Mouse (Mus musculus) right cerebral cortex, adult 2 months (tissue): ENCODE data around the gene Kcna2.
A peak's percentile ranks its signal among the peaks of the same experiment; 100 is the strongest.

Source experiments
- DNase-seq, 2 experiments: peaks; one replicate each; pipeline ENCODE4 v3.0.0; 2021 to 2022; ENCODE audit warnings: low spot score in 2 of 2

Gene Kcna2

DNA sequence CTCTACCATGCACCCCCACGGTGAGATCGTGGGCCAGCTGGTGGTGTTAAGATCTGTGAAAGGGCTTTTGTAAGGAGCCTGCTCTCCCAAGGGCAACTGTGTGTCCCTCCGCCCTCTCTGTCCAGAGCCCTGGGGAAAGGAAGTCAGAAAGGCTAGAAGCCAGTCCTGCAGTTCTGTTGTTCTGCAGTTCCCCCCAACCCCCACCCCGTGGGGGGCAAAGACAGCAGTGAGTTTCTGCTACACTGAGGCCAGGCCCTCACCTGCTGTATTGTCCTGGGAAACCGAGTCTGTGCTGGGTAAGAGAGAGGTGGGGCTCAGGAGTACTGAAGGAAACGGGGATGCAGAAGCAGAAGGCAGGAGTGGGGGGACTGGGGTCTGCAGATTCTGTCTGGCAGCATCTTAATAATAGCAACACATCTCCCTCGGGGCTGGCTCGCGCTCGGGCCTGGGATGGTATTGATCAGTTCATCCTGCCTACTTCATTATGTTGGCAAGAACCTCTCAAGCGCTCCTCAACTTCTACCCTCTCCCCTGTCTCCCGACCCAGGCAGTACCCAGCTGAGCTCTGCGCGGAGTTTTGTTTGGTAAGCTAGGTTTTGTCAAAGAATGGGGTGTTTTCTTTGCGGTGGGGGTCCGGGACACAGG, at the start of gene Kcna2:
Gene Kcna2 (plus strand): TSS at position 336 of the 645 bp plus-strand sequence.
- DNase-seq, result no peak

DNA sequence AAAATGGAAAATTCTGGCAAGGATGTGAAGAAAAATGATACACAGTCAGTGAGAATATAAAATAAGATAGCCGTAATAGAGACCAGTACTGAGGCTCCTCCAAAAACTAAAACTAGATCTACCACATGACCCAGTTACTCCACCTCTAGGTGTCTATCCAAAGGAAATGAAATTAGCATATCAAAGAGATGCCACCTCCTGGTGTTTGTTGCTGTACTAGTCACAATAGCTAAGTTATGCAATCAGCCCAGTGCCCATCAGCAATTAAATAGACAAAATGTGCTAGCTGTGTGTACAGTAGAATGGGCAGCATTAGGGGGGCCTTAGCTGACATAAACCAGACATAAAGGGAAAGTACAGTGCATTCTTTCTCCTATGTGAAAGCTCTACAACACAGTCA, 39.5 kb upstream of the Kcna2 start:
- no peak for DNase-seq

DNA sequence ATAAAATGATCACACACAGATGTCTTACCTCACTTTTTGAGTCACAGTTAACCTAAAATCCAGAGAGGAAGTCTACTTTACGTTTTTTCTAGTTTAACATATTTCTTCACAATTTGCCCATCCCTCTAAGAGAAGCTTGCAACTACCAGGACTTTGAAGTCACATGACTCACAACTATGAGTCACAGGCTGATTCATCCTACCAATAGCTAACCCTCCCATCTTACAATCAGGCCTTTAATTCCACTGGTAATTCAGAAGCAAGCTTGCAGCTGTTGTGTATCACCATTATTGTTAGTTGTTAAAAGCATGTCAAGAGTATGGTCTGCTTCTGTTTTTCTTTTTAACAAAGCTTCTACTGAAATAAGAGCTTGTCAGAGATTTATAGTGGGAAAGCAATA, 38.2 kb upstream of the Kcna2 start:
- DNase-seq, result no peak

DNA sequence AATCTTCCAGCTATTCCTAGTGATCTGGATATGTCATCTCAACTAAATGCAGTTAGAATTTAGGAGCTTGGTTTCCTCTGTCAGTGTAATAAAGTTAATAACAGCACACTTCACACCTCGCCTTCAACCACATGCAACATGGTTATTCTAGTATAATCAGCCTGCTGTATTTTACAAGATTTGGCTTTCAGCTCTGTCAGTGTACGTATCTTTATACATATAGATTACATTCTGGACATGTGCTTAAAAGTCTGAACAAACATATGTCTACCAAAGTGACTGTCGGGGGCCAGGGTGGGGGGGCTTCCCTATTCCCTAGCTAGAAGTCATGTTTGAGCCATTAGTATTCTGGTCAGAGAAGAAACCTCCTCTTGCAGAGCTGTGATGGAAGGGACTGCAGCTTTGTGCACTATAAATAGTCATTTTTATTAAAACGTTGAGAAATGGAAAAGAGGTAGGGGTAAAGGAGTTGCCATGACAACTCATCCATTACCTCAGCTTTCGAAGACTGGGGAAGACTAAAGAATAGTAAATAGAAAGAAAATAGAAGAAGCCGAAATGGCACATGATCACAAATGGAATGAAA, 35.3 kb upstream of the Kcna2 start:
- no peak for DNase-seq

GRCm38 (mm10) chr3:107066165-107066850, 34.6 kb upstream of the Kcna2 start:
- DNase-seq, result no peak

DNA sequence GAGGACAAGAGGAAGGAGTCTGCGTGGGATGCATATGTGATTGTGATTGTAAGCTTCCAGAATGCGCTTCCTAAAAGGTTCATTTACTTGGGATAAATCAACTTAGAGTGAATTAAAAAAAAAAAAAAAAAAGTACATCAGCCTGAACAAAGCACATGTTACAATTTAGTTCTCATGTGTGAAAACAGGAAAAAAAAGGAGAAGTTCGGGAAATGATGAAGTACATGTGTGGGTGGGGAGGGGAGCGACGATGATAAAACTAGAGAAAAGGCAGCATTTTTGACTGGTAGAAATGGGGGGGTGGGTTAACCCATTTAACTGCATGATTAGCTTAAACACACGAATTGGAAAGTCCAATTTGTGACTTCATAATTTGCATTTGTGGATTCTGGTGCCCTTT, 33.7 kb upstream of the Kcna2 start:
- DNase-seq, result no peak

DNA sequence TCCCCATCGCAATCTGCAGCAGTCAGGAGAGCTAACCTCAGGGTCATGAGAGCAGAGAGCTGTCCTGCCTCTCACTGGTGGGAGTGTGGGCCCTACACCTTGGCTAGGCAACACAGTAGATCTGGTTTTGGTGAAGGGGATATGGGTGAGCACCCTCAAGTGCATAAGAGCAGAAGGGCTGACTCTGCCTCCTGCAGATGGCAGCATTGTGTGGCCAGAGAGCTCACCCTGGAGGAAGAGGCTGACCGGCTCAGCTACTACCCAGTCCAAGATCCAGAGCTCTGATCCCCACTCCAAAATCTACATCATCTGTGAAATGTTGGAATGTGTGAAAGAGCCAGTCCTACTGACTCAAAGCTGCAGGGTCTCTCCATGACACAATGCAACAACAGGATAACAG, 27.1 kb upstream of the Kcna2 start:
- DNase-seq, result no peak

DNA sequence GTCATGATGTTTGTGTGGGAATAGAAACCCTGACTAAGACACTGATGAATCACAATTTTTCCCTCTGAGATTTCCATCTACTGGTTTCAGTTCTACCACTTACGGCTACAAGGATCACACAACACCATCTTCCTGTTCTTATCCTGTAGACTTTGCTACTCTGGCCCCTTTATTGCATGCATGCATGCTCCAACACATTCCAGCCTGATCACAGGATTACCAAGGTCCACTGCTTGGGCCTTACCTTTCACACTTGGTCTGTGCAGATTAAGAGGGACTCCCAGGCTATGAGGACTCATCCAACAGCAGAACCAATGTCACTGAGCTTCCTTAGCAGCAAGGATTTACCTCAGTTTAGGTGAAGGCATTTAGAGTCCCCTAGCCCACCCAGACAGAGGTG, 25.2 kb upstream of the Kcna2 start:
- DNase-seq, result no peak

DNA sequence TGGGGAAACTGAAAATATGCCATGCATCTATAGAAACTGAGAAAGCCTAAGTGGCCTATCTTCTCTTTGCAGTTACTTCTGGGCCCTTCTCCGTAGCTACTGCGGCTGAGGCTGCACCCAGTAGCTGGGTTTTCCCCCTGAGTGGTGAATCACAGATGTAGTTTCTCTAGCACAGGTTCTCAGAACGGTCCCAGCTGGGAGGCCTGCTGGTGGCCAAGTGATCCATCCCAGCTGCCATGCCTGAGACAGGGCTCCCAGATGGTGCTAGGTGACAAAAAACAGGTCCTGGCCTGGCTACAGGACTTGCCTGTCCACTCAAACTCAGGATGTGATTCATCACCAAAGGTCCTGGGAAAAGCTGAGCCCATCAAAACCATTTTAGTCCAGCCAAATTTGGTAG, 24.3 kb upstream of the Kcna2 start:
- no peak for DNase-seq

DNA sequence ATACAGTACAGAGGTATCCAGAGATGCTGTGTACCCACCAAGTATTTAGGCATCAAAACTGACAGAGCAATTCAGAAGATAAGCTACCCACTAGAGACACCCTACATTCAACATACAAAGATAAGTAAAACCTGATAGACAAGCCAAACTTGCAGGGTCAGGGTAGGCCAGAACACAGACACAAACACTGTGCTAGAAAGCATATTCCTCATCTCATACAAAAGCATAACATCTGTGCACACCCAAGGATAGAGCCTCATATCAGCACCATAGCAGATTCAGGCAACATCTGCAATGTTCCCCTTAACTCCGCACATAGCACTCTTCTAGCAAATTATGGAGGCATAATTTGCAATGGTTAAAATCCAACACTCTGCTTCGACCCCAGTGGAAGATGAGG, 23.8 kb upstream of the Kcna2 start:
- DNase-seq, result no peak

DNA sequence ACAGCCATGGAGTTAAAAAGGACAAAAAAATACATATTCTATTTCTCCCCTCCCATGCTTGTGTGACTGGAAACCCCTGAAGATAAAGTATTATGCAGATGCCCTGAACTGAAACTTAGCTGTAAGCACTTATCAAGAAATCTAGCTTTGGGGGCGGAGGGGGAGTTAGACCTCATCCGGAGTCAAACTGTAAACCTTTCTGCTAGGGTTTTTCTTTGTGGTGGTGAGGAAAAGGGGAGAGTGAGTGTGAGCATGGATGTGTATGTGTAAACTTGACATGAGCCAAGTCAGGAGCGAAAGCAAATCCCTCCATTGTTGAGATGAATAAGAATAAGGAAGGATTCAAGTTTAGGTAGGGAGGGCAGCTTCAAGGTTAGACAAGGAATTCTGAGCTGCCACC, 20.1 kb upstream of the Kcna2 start:
- DNase-seq, result no peak

- peak in 1 of 2 experiments; percentile 43 for DNase-seq
These were observed 19.7 kb upstream of the Kcna2 start for GRCm38 (mm10) chr3:107081227-107081626.

GRCm38 (mm10) chr3:107084586-107084985, 16.4 kb upstream of the Kcna2 start:
- DNase-seq, result no peak

DNA sequence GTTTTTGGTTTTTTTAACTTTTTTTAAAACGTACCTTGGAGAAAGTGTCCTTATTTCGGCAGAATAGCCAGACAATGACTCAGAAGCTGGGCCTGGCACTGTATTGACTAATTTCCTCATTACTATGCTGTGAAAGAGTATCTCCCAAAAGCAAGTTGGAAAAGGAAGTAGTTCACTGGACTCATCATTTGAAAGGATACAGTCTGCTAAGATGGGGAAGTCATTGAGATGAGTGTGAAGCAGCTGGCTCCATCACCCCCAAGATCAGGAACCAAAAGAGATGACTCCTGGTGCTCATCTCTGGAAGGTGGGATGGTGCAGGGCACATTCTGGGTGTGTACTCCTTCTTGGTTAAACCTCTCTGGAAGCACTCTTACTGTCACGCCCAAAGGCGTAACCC, 13.5 kb upstream of the Kcna2 start:
- DNase-seq, result no peak

- no peak for DNase-seq
These were observed 12.1 kb upstream of the Kcna2 start for GRCm38 (mm10) chr3:107088820-107089219.

- DNase-seq, result no peak
These were observed 11.5 kb upstream of the Kcna2 start for GRCm38 (mm10) chr3:107089475-107089874.

- no peak for DNase-seq
These were observed 10.9 kb upstream of the Kcna2 start for GRCm38 (mm10) chr3:107090001-107090400.

DNA sequence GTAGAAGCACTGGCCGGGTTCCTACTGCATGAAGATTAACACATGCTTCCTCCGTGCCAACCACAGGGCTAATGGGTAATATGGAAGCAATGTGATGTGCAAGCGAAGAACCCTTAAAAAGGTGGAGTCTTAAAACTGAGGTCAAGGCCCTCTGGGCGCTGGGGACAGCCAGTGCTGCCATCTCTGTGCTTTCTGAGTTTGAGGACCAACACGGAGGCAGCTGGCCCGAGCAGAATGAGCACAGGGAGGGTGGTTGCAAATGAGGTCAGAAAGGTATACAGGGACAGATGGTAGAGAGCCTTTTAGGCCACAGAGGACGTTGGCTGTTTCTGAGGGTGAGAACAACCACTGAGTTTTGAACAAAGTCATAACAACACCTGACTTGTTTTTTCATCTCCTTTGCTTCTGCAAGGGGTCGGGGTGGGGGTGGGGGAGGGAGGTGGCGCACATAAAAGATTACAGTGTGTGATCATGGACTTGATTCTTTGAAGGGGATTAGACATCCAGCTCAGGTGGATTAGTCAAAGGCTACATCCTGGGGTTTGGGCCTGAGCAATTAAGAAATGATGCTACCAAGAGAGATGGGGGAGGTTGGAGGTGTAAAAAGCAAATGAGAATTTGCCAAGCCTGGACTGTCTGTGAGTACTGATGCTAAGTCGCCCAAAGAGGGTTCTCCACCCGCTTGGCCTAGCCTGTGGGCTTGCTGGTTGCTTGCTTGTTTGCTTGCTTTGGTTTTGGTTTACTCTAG, 10.4 kb upstream of the Kcna2 start:
- no peak for DNase-seq

- DNase-seq, result peak; percentile 63 to 78
These were observed 6.9 kb upstream of the Kcna2 start for GRCm38 (mm10) chr3:107094028-107094427.

GRCm38 (mm10) chr3:107096269-107096731, 4.6 kb upstream of the Kcna2 start:
- DNase-seq, result no peak

- no peak for DNase-seq
These were observed 1.1 kb upstream of the Kcna2 start for GRCm38 (mm10) chr3:107099866-107100265.

- DNase-seq, result peak; percentile 47 to 56
These were observed 475 bp downstream of the Kcna2 start for GRCm38 (mm10) chr3:107101456-107101786.
